Mouse (Mus musculus) yolk sac, embryonic 10.5 days (tissue): Measurements from ENCODE around the gene Gmip.

Experiments used
- DNase-seq: peaks from one replicate; pipeline ENCODE4 v3.0.0-alpha.2; 2017; ENCODE audit warnings: low spot score

Gmip gene

DNA sequence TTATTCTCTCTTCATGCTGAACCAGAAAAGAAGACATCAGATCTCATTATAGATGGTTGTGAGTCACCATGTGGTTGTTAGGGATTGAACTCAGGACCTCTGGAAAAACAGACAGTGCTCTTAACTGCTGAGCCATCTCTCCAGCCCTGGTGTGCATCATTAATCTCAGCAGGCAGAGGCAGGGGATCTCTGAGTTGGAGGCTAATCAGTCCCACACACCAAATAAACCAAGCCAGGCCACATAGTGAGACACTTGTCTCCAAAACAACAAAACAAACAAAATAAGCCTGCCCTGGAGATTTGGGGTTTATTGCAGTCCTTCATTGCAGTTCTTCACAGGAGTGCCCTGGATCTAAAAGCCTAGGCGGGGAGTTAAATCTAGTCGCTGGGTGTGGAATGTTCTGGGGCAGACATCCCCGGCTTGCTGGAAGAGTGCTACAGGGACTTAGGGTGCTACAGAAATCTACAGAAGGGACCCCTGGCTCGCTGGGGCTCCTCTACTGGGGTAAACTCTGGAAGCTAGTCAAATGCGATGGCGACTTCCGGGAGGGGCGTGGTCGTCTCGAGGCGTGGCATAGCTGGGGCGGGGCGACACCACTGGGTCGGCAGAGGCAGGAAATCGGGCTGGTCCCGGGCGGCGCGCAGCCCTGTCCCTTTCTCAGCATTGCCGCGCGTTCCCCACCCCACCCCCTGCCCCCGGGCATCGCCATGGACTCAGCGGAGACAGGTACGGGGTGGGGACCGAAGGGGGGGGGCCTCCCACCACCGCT, at the start of gene Gmip:
Gene Gmip, plus strand, starts transcription at position 586 of the 770 bp plus-strand sequence.
- DNase-seq = peak; percentile 81

DNA sequence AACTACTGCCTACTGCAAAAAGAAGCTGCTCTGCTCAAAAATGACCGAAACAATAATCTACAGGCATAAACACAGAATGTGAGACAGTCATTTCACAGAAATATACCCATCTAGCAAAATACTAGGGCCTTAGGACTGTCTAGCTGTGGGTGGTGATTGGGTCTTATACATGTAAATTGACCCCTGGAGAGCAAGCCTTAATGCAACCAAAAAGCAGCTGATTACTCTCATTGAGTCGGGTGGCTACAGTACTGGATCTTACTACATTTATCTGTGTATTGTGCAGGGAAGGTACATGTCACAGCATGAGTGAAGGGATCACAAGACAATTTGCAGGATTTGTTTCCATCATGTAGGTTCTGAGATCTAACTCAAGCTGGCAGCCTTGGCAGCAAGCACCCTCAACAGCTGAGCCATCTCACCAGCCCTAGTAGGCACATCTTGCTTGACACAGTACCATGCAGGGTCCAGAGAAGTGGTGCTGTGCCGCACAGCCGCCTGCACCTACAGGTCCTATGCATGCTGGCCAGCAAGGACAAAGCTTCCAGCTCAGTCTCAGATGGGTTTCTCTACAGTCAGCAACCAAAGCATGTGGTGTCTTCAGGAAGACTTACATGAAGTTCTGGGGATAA, 46.5 kb upstream of the Gmip start:
- no peak for DNase-seq

DNA sequence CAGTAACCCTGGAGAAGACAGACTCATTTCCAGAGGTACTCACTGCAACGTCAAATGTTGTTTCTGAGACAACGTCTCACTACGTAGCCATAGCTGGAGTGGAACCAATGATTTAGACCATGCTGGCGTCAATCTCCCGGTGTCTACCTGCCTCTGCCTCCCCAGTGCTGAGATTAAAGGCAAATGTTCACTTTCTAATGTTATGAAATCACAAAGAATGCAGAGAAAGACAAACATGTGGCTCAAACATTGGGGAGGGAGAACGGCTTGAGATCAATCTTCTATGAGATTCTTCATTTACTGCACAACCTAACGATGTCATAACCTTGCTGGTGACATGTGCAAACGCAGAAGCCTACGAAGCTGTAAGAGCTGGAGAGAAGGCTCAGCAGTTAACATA, 37.3 kb upstream of the Gmip start:
- DNase-seq = no peak

DNA sequence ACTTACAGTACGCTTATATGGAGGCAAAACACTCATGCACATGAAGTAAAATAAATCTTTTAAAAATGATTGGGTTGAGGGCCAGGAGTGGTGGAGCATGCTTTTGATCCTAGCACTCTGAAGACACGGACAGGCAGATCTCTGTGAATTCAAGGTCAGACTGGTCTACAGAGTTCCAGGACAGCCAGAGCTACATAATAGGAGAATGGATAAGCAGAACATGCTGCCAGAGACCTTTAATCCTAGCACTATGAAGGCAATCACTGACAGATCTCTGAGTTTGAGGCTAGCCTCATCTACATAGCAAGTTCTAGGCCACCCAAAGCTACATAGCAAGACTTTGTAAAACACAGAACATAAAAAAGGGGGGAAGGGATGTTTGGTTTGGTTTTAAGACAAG, 36.4 kb upstream of the Gmip start:
- no peak for DNase-seq

DNA sequence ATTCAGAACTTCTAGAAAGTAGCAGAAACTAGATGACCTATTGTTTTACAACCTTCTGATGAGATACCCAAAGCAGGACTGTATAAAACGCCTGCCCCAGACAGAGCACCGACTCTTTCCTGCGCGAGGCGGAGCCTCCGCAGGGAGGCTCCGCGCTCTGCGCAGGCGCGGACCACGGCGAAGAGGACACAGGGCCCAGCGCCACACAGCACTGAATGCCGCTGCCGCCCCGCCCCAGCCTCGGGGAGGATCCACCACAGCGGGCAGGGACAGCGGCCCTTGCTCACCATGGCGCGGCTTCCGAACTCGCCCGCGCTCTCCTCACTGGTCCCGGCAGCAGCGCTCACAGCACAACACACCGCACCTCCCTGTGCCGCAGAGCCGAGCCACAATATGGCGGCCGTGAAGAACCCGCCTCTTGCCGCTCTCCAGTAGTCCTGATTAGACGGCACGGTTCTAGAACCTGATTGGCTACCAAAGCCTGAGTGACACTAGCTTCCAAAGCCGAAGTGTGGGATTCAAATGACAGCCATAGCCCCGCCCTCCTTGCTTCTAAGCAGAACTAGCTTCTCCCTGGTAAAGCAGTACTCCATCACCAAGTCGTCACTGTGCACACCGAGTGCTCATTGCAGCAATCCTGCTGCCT, 33.9 kb upstream of the Gmip start, which contains the start of gene Gm20422:
Gene Gm20422, minus strand, starts transcription at position 384 of the 646 bp plus-strand sequence.
- peak; percentile 96 for DNase-seq

DNA sequence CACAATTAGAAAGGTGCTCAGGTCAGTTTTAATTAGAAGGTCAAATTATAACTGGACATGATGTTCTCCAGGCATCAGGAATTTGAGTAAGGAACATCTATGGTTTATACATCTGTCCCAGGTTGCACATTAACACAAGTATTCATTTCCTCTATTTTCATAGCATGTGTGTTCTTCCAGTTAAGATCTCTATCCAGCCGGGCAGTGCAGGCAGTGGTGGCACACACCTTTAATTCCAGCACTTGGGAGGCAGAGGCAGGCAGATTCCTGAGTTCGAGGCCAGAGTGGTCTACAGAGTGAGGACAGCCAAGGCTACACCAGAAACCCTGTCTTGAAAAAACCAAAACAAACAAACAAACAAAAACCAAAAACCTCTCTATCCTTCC, 33.3 kb upstream of the Gmip start:
- DNase-seq = no peak

DNA sequence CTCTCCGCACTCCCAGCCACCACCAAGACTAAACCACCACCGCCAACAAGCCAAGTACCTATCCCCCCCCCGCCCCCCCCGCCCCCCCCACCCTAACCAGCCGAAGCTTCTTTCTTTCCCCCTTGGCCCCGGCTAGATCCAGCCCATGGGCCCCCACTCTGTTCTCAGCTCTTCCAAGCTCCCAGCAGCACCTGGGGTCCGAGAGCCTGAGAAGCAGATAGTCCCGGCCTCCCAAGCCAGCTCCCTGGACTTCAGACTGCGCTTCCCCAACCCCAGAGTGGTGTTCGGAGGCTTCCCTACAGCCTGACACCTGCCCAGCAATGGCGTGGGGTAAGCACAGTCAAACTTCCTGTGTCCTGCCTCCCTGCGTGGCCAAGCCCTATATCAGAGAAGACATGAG, 31.4 kb upstream of the Gmip start:
- no peak for DNase-seq

DNA sequence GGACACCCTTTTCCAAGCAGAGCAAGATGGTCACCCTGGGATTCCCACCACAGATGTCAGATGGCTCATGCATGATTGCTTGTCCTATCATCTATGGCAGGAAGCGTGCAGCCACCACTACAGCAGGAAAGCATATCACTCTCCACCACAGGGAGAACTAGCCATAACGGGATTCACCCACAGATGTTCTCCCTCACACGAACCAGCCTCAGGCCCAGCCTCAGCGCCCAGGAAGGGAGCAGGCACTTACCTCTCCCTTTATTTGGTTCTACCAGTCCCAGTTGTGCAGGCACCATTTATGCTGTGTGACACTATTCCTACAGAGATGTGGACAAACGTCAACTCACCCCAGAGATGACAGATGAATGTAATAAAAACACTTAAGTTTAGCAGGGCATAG, 19.4 kb upstream of the Gmip start:
- no peak for DNase-seq

DNA sequence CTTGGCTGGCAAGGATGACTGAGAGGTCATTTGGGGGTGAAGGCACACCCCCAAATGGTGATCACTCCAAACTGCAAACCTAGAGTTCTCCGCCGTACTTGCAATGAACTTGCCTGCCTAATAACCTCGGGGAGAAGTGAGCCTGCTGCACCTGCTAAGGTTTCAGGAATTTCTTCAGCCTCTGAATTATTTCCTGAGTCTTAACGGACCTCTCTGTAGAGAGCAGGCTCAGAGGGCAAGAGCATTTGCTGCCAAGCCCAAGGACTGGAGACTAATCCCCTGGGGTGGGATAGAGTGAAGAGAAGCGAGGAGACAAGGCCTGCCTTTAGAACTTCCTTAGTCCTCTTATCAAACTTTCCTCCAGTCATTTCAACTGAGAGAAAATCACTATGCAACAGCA, 18.7 kb upstream of the Gmip start:
- DNase-seq = no peak

DNA sequence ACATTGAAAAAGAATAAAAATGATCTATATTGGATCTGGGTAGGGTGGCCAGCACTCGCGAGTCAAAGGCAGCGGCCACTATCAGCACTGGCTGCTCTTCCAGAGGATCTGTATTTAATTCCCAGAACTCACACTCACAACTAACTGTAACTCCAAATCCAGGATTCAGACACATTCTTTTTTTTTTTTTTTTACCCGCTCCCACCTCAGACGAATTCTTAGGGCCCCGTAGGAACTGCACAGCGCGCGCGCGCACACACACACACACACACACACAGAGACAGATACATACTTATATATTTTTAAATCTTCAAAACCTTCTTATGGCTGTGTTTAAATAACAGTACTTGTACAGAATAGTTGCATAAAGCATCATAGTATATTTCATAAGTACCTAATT, 18.1 kb upstream of the Gmip start:
- no peak for DNase-seq

DNA sequence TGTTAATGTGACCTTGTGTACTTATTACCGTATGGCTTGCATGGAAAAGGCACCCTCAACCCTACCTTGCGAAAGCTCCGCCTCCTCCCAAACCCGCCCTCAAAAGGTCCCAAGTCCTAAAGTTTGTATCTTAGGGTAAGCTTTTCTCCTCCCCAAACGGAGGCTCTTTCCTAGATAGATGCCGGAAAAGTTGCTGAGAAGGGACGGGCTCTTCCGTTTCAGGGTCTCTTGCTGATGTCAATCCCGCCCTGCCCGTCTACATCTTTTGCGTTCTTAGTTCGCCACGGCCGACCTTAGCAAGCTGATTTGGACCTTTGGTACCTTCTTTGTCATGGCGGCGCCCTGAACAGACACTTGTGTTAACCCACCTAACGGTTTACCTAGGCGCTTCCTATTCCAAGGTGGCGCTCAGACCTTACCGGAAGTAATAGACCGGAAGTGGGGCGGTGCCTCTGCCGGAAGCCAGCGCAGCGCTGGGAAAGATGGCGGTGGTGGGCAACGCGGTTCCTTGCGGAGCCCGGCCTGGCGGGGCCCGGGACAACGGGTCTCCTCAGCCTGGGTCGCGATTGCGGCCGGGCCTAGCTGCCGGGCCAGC, 17.6 kb upstream of the Gmip start, which contains the start of the genes Atp13a1 and Zfp866:
Gene Atp13a1, plus strand, starts transcription at position 391 of the 595 bp plus-strand sequence.
Gene Zfp866, minus strand, starts transcription at position 406 of the 595 bp plus-strand sequence.
- peak; percentile 91 for DNase-seq

DNA sequence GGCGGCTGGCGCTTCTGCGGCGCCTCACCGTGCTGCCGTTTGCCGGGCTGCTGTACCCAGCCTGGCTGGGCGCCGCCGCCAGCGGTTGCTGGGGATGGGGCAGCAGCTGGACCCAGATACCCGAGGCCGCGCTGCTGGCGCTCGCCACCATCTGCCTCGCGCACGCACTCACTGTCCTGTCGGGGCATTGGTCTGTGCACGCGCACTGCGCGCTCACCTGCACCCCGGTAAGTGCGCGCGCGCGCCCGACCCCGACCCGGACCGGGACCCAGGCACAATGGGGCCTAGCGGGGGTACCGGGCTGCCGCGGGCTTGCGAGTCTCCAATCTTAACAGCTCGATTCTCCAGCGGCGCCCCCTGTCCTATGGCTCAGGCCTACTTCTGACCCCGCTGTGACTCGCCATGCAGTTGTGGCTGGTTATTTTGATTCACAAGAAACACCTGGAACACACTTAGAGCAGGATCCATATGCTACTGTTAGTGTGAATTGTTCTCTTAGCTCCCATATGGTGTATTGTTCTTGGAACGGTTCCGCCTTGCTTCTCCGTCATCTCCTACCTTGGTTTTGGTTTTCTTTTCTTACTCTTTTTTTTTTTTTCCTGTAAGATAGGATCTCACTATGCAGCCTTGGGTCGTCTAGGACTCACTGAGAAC, 16.9 kb upstream of the Gmip start:
- DNase-seq = no peak

DNA sequence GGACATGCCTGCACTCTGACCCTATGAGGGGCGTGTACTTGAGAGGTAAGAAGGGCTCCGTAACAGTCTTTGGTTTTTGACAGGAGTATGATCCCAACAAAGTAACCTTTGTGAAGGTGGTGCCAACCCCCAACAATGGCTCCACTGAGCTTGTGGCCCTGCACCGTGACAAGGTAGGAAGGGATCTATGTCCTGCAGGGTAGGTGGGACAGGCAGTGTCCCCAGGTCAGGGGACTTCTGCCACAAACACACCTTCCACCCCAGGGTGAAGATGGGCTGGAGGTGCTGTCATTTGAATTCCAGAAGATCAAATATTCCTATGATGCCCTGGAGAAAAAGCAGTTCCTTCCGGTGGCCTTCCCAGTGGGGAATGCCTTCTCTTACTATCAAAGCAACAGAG, 14.8 kb upstream of the Gmip start:
- DNase-seq = no peak

DNA sequence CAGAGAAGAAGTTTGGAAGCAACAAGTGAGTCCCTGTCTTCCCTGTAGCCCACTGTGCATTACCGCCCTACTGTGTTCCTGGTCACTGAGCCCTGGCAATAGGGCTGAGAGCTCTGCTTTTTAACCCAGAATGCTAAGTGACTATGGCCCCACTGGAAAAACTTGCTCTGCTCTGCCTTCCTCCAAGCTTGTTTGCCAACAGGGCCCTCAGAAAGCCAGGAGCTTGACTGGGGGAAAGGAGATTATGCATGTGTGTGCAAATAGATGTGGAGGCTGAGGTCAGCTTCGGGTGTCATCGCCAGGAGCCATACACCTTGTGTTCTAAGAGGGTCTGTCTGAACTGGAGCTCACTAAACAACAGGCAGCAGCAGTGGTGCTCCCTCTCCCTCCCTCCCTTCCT, 14.4 kb upstream of the Gmip start:
- DNase-seq = no peak

DNA sequence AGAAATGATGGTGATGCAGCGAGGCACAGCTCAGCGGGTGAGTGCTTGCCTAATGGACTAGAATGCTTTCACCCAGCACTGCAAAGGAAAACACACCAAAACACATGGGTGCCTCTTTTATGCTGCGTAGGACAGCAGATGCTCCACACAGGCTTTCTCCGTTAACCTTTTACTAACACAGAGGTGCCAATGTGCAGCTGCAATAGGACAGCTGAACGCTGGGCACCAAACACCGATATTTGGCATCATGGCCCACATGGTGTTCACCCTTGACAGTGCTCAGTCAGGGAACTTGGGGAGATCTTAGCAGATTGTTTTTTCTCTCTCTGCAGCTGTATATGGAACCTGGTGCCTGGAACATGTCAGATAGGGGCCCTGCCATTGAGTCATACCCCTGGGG, 13.6 kb upstream of the Gmip start:
- DNase-seq = no peak

DNA sequence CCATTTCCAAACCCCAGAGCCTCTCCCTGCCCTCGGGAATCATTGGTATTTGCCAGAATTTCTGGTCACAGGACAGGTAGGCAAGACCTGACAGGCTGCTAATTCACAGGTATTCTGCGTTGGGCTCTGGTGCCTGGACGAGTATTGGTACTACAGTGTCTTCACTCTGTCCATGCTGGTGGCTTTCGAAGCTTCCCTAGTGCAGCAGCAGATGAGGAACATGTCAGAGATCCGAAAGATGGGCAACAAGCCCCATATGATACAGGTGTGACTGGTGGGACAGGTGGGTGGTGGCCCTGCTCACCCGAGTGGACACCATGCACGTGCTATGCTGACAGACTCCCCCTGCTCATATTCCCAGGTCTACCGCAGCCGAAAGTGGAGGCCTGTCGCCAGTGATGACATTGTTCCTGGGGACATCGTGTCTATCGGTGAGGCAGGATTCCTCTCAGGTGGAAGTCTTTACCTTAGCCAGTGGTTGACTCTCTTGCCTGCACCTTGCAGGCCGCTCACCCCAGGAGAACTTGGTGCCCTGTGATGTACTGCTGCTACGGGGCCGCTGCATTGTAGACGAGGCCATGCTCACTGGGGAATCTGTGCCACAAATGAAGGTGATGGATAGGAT, 11.6 kb upstream of the Gmip start:
- DNase-seq = no peak

DNA sequence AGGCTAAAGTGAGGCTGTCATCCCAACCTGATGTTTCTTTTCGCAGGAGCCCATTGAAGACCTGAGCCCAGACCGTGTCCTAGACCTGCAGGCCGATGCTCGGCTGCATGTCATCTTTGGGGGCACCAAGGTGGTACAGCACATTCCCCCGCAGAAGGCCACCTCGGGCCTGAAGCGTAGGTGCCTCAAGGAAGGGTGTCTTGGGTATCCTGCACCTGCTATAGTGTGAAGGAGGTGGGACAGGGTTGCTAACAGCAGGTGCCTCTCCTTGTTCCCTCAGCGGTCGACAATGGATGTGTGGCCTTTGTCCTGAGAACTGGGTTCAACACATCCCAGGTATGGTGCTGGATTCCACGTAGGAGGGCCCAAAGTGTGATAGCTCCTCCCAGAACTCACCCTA, 10.8 kb upstream of the Gmip start:
- no peak for DNase-seq

DNA sequence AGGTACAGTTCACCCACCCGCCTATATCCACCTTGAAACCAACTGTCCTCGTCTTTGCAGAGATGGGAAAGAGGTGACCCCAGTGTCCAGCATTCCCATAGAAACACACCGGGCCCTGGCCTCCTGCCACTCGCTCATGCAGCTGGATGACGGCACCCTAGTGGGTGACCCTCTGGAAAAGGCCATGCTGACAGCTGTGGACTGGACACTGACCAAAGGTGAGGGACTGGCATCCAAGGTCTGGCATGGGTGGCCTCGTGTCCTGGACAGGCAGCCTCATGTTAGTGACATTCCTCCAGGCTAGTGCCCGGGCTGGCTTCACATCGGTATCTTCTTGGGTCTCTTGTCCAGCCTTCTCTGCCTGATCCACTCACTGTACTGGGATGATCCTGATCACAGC, 9.2 kb upstream of the Gmip start:
- no peak for DNase-seq

DNA sequence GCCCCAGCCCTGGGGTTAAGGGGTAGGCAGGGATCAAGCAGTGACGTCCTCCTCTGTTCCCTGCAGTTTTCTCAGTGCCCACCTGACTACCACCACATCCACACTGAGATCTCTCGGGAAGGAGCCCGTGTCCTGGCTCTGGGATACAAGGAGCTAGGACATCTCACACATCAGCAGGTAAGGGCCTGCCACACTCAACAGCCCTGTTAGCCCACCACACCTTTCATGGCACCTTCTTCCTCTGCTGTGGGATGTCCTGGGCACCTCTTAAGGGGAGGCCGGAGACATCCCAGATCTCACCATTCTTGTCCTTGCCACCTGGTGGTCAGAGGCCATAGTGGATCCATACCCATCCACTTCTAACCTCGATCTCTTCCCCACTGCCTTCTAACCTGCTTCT, 8.5 kb upstream of the Gmip start:
- DNase-seq = no peak

DNA sequence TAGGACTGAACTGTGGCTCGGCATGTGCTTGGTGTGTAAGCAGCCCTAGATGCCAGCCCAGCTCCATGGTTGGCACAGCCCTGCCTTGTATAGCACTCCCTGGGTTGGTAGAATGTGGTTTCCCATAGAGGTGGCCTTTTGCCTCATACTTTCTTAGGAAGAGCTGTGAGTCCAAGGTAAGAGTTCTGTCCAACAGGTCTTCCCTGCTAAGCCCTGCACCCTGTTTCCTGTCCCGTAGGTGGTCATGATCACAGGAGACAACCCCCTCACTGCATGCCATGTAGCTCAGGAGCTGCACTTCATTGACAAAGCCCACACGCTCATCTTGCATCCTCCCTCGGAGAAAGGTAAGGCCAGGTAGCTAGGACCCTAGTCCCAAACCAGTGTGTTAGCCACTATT, 6.7 kb upstream of the Gmip start:
- DNase-seq = no peak

DNA sequence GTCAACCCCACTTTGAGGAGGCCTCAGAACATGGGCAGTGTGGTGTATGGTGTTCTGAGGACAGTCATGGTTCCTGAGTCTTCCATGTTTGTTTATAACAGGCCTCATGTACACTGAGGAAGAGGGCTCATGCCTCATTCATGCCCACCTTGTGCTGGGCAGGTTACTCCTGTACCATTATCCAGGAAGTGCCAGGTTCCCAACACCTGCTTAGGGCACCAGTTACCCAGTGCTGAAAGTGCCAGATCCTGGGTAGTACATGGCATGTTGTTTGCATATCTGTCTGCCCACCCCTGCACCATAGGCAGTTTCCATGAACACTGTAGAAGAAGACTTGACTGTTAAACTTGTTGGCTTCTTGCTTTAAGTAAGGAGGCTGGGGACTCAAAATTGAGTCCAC, 6.3 kb upstream of the Gmip start:
- no peak for DNase-seq

DNA sequence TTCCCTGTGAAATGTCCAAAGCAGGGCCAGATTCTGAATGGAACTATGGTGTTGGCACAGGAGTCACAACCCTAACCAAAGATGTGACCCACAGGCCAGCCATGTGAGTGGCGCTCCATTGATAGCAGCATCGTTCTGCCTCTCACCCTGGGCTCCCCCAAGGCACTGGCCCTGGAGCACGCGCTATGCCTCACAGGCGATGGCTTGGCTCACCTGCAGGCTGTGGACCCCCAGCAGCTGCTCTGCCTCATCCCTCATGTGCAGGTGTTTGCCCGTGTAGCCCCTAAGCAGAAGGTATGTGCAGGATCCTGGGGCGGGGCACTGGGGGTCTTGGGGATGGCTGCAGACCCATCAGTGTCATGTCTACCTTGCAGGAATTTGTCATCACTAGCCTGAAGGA, 5.1 kb upstream of the Gmip start:
- DNase-seq = no peak
